Mouse (Mus musculus) liver, postnatal 0 days (tissue): Measurements from ENCODE around the gene Rhbdd2. TPM values are rescaled to one million over a fixed set of nuclear protein-coding genes. Genes with fewer than 3 reads are reported as not detected.
A peak's percentile ranks its signal among the peaks of the same experiment; 100 is the strongest.

Source experiments
- ATAC-seq: fragments of 200-750 bp; cut with Nextera tagmentation; 2 replicates; pipeline ENCODE4 v1.8.0; 2017; ENCODE audit warnings: mild to moderate bottlenecking, moderate library complexity
- DNase-seq: peaks from one replicate; pipeline ENCODE4 v3.0.0-alpha.2; 2016
- H3K27ac ChIP-seq: fragments of 300-500 bp; sonication (generic); 2 replicates; pipeline ENCODE4 v1.5.1; 2014; ENCODE audit warnings: antibody characterized with exemption, moderate library complexity, mild to moderate bottlenecking, low read depth
- H3K27me3 ChIP-seq: fragments of 300-500 bp; sonication (generic); 2 replicates; pipeline ENCODE4 v1.6.1; 2014; ENCODE audit warnings: low read length, control low read depth, mixed read lengths; ENCODE audit not compliant: insufficient read depth
- H3K36me3 ChIP-seq: fragments of 300-500 bp; sonication (generic); replicated peaks from 2 replicates; pipeline ENCODE4 v1.6.1; 2014; ENCODE audit warnings: mild to moderate bottlenecking, control low read depth, low read length, moderate library complexity, mixed read lengths; ENCODE audit not compliant: insufficient read depth
- H3K4me1 ChIP-seq: fragments of 300-500 bp; sonication (generic); 2 replicates; pipeline ENCODE4 v1.6.1; 2014; ENCODE audit warnings: antibody characterized with exemption, mild to moderate bottlenecking, control low read depth; ENCODE audit not compliant: insufficient read depth
- H3K4me2 ChIP-seq: fragments of 300-500 bp; sonication (generic); 2 replicates; pipeline ENCODE4 v1.6.1; 2014; ENCODE audit warnings: low read depth, mild to moderate bottlenecking, low read length, moderate library complexity, mixed read lengths
- H3K4me3 ChIP-seq: fragments of 300-500 bp; sonication (generic); 2 replicates; pipeline ENCODE4 v1.5.1; 2014; ENCODE audit warnings: low read depth, low read length
- H3K9ac ChIP-seq: fragments of 300-500 bp; sonication (generic); replicated peaks from 2 replicates; pipeline ENCODE4 v1.6.1; 2014; ENCODE audit warnings: mild to moderate bottlenecking, moderate library complexity
- H3K9me3 ChIP-seq: fragments of 300-500 bp; sonication (generic); 2 replicates; pipeline ENCODE4 v1.6.1; 2016; ENCODE audit warnings: mild to moderate bottlenecking, control low read depth, low read length, mixed read lengths
- CTCF ChIP-seq: sonication (generic); IDR thresholded peaks from 2 replicates; pipeline ENCODE4 v1.5.1; 2016; ENCODE audit warnings: antibody characterized with exemption, low read depth
- EP300 ChIP-seq: IDR thresholded peaks from 2 replicates; pipeline ENCODE4 v1.6.1; 2016; ENCODE audit warnings: antibody characterized with exemption, low read depth, mild to moderate bottlenecking
- WGBS: fragments of 180-500 bp; shearing (Covaris S2); extraction: QIAGEN DNeasy Blood & Tissue Kit; methylation state at CpG from one replicate; pipeline ENCODE4 v1.1.7; 2014; ENCODE audit not compliant: insufficient replicate concordance; 5-methylcytosine and 5-hydroxymethylcytosine counted together
- polyA plus RNA-seq: library from polyadenylated mRNA; unstranded; fragments of >200 nt; fragmentation: Nextera tagmentation; extraction: Ambion mirVana; gene quantifications from 2 replicates; pipeline ENCODE4 v1.2.1, GENCODE M21; 2015

Gene Rhbdd2
- polyA plus RNA-seq, 1 experiment from 2014 or later: 28.3 TPM

DNA sequence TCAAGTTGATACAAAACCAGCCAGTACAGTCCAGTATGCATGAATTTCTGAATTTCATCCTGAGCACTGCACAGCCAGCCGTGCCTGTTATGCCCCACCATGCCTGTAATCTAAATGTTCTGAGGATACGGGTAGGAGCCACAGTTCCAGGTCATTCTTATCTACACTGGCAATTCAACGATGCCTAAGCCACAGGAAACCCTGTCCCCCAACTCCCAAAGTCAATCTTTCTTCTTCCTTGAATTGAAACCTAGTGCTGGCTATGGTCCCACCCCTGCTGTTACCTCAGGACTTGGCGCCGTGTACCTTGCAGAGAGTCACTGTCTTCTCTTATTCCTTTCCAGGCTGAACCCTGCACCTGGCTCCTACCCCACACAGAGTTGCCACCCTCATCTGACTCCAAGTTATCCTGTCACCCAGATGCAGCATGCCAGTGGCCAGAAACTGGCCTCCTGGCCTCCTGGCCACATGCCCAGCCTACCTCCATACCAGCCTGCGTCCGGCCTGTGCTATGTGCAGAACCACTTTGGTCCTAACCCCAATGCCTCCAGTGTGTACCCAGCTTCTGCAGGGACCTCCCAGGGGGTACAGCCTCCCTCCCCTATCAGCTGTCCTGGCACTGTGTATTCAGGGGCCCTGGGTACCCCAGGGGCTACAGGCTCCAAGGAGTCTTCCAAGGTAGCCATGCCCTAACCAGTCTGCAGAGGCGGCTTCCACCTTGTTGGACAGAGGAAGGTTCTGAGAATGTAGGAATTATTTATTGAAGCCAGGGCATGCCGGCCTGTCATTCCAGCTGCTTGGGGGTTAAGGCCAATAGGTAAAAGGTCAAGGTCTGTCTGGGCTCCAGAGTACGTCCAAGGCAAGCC is 10.5 kb downstream of the Rhbdd2 start:
- DNase-seq (peak; percentile 55), ATAC-seq (peak; percentile 14; the same call in 1 of the 2 replicates)
- Histone ChIP-seq H3K4me2 (no peak overlapping the region), H3K4me3 (no peak overlapping the region), H3K9ac (0 out of 2 replicates have a peak overlapping the region, but pooled peaks have one; percentile 30), H3K27ac (peak overlapping the region; percentile 76), H3K36me3 (no peaks in the 10 kb centered on the region), H3K4me1 (peaks cover 24% of the 10 kb centered on the region), H3K27me3 (no peaks in the 10 kb centered on the region), H3K9me3 (no peaks in the 10 kb centered on the region)
- 56% methylated on average over 10 of the region's 10 CpGs for WGBS
- peak; percentile 54; the same call in 1 of the 2 replicates for TF ChIP-seq EP300
- TF ChIP-seq CTCF: no peak

DNA sequence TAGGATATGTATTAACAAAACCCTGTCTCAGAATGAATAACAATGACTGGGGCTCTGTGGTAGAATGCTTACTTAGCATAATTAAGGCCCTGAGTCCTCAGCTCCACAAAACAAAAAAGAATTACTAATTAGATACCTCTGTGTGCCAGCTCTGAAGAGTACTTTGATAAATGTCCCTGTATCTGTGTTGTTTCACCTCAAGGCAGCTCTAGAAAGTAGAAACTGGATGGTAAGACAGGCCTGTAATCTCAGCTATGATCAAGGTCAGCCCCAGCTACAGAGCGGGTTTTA is 11.1 kb downstream of the Rhbdd2 start:
- ATAC-seq: no peak
- peak overlapping the region; percentile 76; the same call in 1 of the 2 replicates for H3K27ac ChIP-seq
- 88% methylated on average over 1 of the region's 1 CpGs for WGBS

DNA sequence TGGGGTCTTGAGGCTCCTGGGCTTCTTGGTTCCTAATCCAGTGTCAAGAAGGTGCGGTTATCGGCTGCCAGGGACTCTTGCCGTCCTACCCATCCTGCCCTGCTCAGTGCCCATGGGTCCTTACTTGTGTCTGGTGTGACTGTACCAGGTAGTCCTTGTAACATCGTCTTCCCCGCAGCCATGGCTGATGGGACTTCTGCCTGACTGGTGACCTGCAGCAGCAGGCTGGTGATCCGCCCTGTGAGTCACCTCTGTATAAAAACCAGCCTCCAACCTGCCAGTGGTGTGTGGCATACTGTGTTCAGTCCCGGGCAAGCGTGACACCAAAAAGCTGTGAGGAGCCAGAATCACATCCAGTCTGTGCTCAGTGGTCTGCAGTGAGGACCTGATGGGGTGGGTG is 11.5 kb downstream of the Rhbdd2 start:
- H3K27me3 ChIP-seq: no peaks in the 10 kb centered on the region
- no peaks in the 10 kb centered on the region for H3K36me3 ChIP-seq
- no peak for TF ChIP-seq CTCF
- no peak for TF ChIP-seq EP300
- no peak overlapping the region for H3K9ac ChIP-seq
- H3K9me3 ChIP-seq: no peaks in the 10 kb centered on the region
- no peak overlapping the region for H3K4me3 ChIP-seq
- H3K4me2 ChIP-seq: no peak overlapping the region
- ATAC-seq (no peak), DNase-seq (no peak)
- peaks cover 24% of the 10 kb centered on the region for H3K4me1 ChIP-seq
- no peak overlapping the region for H3K27ac ChIP-seq
- 89% methylated on average over 8 of the region's 8 CpGs for WGBS

More for the DNA sequence above, 11.1 kb downstream of the Rhbdd2 start:
- Histone ChIP-seq H3K4me1 (peaks cover 24% of the 10 kb centered on the region), H3K4me3 (no peak overlapping the region), H3K36me3 (no peaks in the 10 kb centered on the region), H3K4me2 (no peak overlapping the region), H3K9ac (no peak overlapping the region), H3K27me3 (no peaks in the 10 kb centered on the region), H3K9me3 (no peaks in the 10 kb centered on the region)
- TF ChIP-seq EP300 (no peak), CTCF (no peak)
- DNase-seq: no peak

DNA sequence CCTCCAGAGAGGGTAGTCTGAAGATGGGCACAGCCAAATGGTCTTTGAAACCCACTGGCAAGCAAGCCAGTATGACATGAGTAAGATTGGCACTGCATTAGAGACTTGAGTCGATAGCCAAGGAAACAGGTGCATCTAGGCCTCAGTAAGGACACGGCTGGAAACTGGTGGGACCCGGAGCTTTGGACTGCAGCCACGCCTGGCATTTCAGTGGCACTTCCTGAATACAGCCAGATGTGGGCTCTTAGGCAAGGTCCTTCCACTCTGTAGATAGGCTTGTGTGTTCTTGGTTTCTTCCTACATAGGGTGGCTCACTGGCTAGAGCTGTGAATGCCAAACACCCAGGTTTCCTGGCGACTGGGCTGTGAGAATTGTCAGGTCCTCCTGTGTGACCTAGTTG is 12.9 kb downstream of the Rhbdd2 start:
- no peaks in the 10 kb centered on the region for H3K9me3 ChIP-seq
- no peaks in the 10 kb centered on the region for H3K36me3 ChIP-seq
- H3K4me1 ChIP-seq: peaks cover 15% of the 10 kb centered on the region
- H3K4me3 ChIP-seq: no peak overlapping the region
- peak overlapping the region; percentile 20; the same call in 1 of the 2 replicates for H3K27ac ChIP-seq
- no peak overlapping the region for H3K4me2 ChIP-seq
- ATAC-seq: no peak
- no peak for DNase-seq
- no peaks in the 10 kb centered on the region for H3K27me3 ChIP-seq
- WGBS: 71% methylated on average over 5 of the region's 5 CpGs
- no peak for TF ChIP-seq EP300
- no peak for TF ChIP-seq CTCF
- no peak overlapping the region for H3K9ac ChIP-seq

DNA sequence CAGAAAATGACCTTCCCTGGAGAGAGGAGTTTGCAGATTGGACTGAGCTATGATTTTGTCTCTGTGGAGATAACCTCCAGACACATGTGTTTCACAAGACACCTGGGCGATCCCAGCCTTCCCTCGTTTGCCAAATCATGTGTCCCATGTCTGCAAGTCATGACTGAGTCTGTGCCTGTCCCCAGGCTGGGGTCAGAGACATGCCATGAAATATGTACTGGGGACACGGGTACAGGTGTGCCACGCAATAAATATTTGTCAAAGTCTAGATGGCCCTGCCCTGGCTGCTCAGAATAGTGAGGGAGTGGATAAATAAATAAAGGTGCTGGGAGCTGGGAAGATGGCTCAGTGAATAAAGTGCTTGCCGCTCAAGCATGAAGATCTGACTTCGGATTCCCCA is 13.6 kb downstream of the Rhbdd2 start:
- DNase-seq (no peak), ATAC-seq (peak; percentile 68)
- H3K9me3 ChIP-seq: no peaks in the 10 kb centered on the region
- peaks cover 15% of the 10 kb centered on the region for H3K4me1 ChIP-seq
- H3K4me3 ChIP-seq: no peak overlapping the region
- no peak for TF ChIP-seq CTCF
- peak; percentile 45; the same call in 1 of the 2 replicates for TF ChIP-seq EP300
- H3K36me3 ChIP-seq: no peaks in the 10 kb centered on the region
- 64% methylated on average over 6 of the region's 6 CpGs for WGBS
- H3K9ac ChIP-seq: no peak overlapping the region
- H3K27ac ChIP-seq: peak overlapping the region; percentile 37
- H3K4me2 ChIP-seq: no peak overlapping the region
- H3K27me3 ChIP-seq: no peaks in the 10 kb centered on the region

DNA sequence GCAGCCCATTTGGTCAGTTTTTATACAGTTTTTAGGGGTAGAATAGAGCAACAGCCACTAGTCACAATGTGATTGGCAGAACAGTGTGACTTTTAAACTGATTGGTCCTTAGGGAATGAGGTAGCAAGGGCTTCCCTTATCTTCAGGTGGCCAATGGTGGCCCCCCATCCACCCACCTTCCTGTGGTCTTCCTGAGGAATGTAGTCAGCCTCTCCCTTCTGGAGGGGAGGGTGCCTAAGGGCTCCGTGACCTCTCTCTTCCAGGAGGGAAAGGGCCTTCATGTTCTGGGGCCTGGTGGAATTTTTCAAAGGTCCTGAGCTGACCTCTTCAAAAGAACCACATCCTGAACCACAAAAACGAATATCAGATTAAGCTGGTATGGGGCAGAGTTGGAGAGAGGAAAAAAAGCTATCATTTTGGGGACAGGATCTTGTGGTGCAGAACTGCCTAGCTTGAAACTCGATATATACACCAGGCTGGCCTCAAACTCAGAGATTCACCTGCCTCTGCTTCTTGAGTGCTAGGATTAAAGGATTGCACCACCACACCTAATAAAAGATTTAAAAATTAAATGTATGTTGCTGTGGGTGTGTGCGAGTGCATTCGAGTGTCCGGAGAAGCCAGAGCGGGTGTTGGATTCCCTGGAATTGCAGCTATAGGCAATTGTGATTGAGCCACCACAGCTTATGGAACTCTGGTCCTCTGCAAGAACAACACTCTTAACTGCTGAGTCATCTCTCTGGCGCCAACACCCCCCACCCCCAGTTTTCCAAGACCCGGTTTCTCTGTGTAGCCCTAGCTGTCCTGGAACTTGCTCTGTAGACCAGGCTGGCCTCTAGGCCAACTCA is 16.3 kb downstream of the Rhbdd2 start:
- Histone ChIP-seq H3K4me2 (no peak overlapping the region), H3K27ac (no peak overlapping the region), H3K27me3 (no peaks in the 10 kb centered on the region), H3K4me3 (no peak overlapping the region), H3K9me3 (no peaks in the 10 kb centered on the region), H3K36me3 (no peaks in the 10 kb centered on the region), H3K4me1 (peaks cover 8% of the 10 kb centered on the region), H3K9ac (no peak overlapping the region)
- 51% methylated on average over 9 of the region's 9 CpGs for WGBS
- ATAC-seq (no peak), DNase-seq (no peak)
- no peak for TF ChIP-seq CTCF
